Mouse (Mus musculus): ENCODE data around the gene Usp10. TPM values are rescaled to one million over a fixed set of nuclear protein-coding genes. Genes with fewer than 3 reads are reported as not detected.

Gene Usp10
- polyA plus RNA-seq, 1 experiment: 86.1 TPM

- TF ChIP-seq CTCF (IDR thresholded peaks at IDR 0.05; ENCODE audit: extremely low read depth, insufficient read length, insufficient replicate concordance, low read depth, low read length): no peak
- TF ChIP-seq POLR2A (IDR thresholded peaks at IDR 0.05; ENCODE audit: low read depth, low read length): no peak
- Histone ChIP-seq H3K27me3 (ENCODE audit: control insufficient read depth, insufficient read depth, low read length) (no peaks in the 10 kb centered on the region), H3K27ac (ENCODE audit: insufficient read depth, low read depth, low read length) (no peak overlapping the region), H3K4me3 (ENCODE audit: low read depth, low read length) (no peak overlapping the region), H3K36me3 (ENCODE audit: control insufficient read depth, insufficient read depth, low read length) (peaks cover 75% of the 10 kb centered on the region), H3K4me1 (ENCODE audit: control insufficient read depth, insufficient read depth, insufficient read length, low read length) (no peaks in the 10 kb centered on the region)
- 94% methylated on average over 8 of the region's 8 CpGs for WGBS
Measured at GRCm38 (mm10) chr8:119955333-119955732, 45.2 kb downstream of the Usp10 start.

GRCm38 (mm10) chr8:119958076-119958475 lies 47.9 kb downstream of the Usp10 start:
- WGBS: 89% methylated on average over 10 of the region's 10 CpGs

GRCm38 (mm10) chr8:119960531-119961104 lies 50.5 kb downstream of the Usp10 start:
- peaks cover 25% of the 10 kb centered on the region for H3K36me3 ChIP-seq (ENCODE audit: control insufficient read depth, insufficient read depth, low read length)
- H3K27me3 ChIP-seq (ENCODE audit: control insufficient read depth, insufficient read depth, low read length): no peaks in the 10 kb centered on the region
- H3K4me3 ChIP-seq (ENCODE audit: low read depth, low read length): no peak overlapping the region
- 56% methylated on average over 5 of the region's 5 CpGs for WGBS
- H3K4me1 ChIP-seq (ENCODE audit: control insufficient read depth, insufficient read depth, insufficient read length, low read length): no peaks in the 10 kb centered on the region
- no peak overlapping the region for H3K27ac ChIP-seq (ENCODE audit: insufficient read depth, low read depth, low read length)
- no peak for TF ChIP-seq CTCF (IDR thresholded peaks at IDR 0.05; ENCODE audit: extremely low read depth, insufficient read length, insufficient replicate concordance, low read depth, low read length)
- no peak for TF ChIP-seq POLR2A (IDR thresholded peaks at IDR 0.05; ENCODE audit: low read depth, low read length)

More at GRCm38 (mm10) chr8:119958076-119958475, 47.9 kb downstream of the Usp10 start:
- Histone ChIP-seq H3K4me1 (ENCODE audit: control insufficient read depth, insufficient read depth, insufficient read length, low read length) (no peaks in the 10 kb centered on the region), H3K27ac (ENCODE audit: insufficient read depth, low read depth, low read length) (no peak overlapping the region), H3K4me3 (ENCODE audit: low read depth, low read length) (no peak overlapping the region), H3K36me3 (ENCODE audit: control insufficient read depth, insufficient read depth, low read length) (peaks cover 49% of the 10 kb centered on the region), H3K27me3 (ENCODE audit: control insufficient read depth, insufficient read depth, low read length) (no peaks in the 10 kb centered on the region)
- no peak for TF ChIP-seq CTCF (IDR thresholded peaks at IDR 0.05; ENCODE audit: extremely low read depth, insufficient read length, insufficient replicate concordance, low read depth, low read length)
- no peak for TF ChIP-seq POLR2A (IDR thresholded peaks at IDR 0.05; ENCODE audit: low read depth, low read length)

GRCm38 (mm10) chr8:119964859-119965258 lies 54.7 kb downstream of the Usp10 start:
- Histone ChIP-seq H3K4me1 (ENCODE audit: control insufficient read depth, insufficient read depth, insufficient read length, low read length) (no peaks in the 10 kb centered on the region), H3K27ac (ENCODE audit: insufficient read depth, low read depth, low read length) (no peak overlapping the region), H3K27me3 (ENCODE audit: control insufficient read depth, insufficient read depth, low read length) (no peaks in the 10 kb centered on the region), H3K36me3 (ENCODE audit: control insufficient read depth, insufficient read depth, low read length) (no peaks in the 10 kb centered on the region), H3K4me3 (ENCODE audit: low read depth, low read length) (no peak overlapping the region)
- 51% methylated on average over 4 of the region's 4 CpGs for WGBS
- TF ChIP-seq POLR2A (IDR thresholded peaks at IDR 0.05; ENCODE audit: low read depth, low read length) (no peak), CTCF (IDR thresholded peaks at IDR 0.05; ENCODE audit: extremely low read depth, insufficient read length, insufficient replicate concordance, low read depth, low read length) (no peak)

GRCm38 (mm10) chr8:119967435-119967834 lies 57.3 kb downstream of the Usp10 start:
- Histone ChIP-seq H3K27ac (ENCODE audit: insufficient read depth, low read depth, low read length) (no peak overlapping the region), H3K27me3 (ENCODE audit: control insufficient read depth, insufficient read depth, low read length) (no peaks in the 10 kb centered on the region), H3K4me1 (ENCODE audit: control insufficient read depth, insufficient read depth, insufficient read length, low read length) (no peaks in the 10 kb centered on the region), H3K4me3 (ENCODE audit: low read depth, low read length) (no peak overlapping the region), H3K36me3 (ENCODE audit: control insufficient read depth, insufficient read depth, low read length) (no peaks in the 10 kb centered on the region)
- 86% methylated on average over 9 of the region's 9 CpGs for WGBS
- TF ChIP-seq POLR2A (IDR thresholded peaks at IDR 0.05; ENCODE audit: low read depth, low read length) (no peak), CTCF (IDR thresholded peaks at IDR 0.05; ENCODE audit: extremely low read depth, insufficient read length, insufficient replicate concordance, low read depth, low read length) (no peak)

GRCm38 (mm10) chr8:119970169-119970568 lies 60.0 kb downstream of the Usp10 start:
- no peaks in the 10 kb centered on the region for H3K27me3 ChIP-seq (ENCODE audit: control insufficient read depth, insufficient read depth, low read length)
- no peak overlapping the region for H3K27ac ChIP-seq (ENCODE audit: insufficient read depth, low read depth, low read length)
- H3K4me1 ChIP-seq (ENCODE audit: control insufficient read depth, insufficient read depth, insufficient read length, low read length): no peaks in the 10 kb centered on the region
- H3K4me3 ChIP-seq (ENCODE audit: low read depth, low read length): no peak overlapping the region
- H3K36me3 ChIP-seq (ENCODE audit: control insufficient read depth, insufficient read depth, low read length): no peaks in the 10 kb centered on the region
- TF ChIP-seq POLR2A (IDR thresholded peaks at IDR 0.05; ENCODE audit: low read depth, low read length) (no peak), CTCF (IDR thresholded peaks at IDR 0.05; ENCODE audit: extremely low read depth, insufficient read length, insufficient replicate concordance, low read depth, low read length) (no peak)
- WGBS: 75% methylated on average over 9 of the region's 9 CpGs

- WGBS: 74% methylated on average over 12 of the region's 12 CpGs
- no peak overlapping the region for H3K27ac ChIP-seq (ENCODE audit: insufficient read depth, low read depth, low read length)
Measured at GRCm38 (mm10) chr8:119972558-119972957, 62.4 kb downstream of the Usp10 start.

More at GRCm38 (mm10) chr8:119972558-119972957, 62.4 kb downstream of the Usp10 start:
- H3K4me3 ChIP-seq (ENCODE audit: low read depth, low read length): no peak overlapping the region
- H3K36me3 ChIP-seq (ENCODE audit: control insufficient read depth, insufficient read depth, low read length): no peaks in the 10 kb centered on the region
- H3K27me3 ChIP-seq (ENCODE audit: control insufficient read depth, insufficient read depth, low read length): no peaks in the 10 kb centered on the region
- TF ChIP-seq CTCF (IDR thresholded peaks at IDR 0.05; ENCODE audit: extremely low read depth, insufficient read length, insufficient replicate concordance, low read depth, low read length) (no peak), POLR2A (IDR thresholded peaks at IDR 0.05; ENCODE audit: low read depth, low read length) (no peak)
- no peaks in the 10 kb centered on the region for H3K4me1 ChIP-seq (ENCODE audit: control insufficient read depth, insufficient read depth, insufficient read length, low read length)

Data from small intestine, adult 2 months (tissue).